Mouse (Mus musculus): ENCODE measurements at regions not wholly inside any gene's neighbourhood (a gene's known extent, or its start where the extent isn't known, plus 50 kb on each side); places are given as distances from the start of the nearest gene placed in this dataset.

GRCm38 (mm10) chr19:6664311-6664952 lies 121.6 kb upstream of the Slc22a12 start:
- H3K4me1 ChIP-seq (ENCODE audit: control insufficient read depth, insufficient read depth, low read length), result peaks cover 2% of the 10 kb centered on the region; the same call in 1 of the 2 replicates
- H3K27me3 ChIP-seq (ENCODE audit: control insufficient read depth, insufficient read depth, low read depth, low read length), result no peaks in the 10 kb centered on the region
- 83% methylated on average over 12 of the region's 12 CpGs for WGBS
- H3K9me3 ChIP-seq (replicated peaks; ENCODE audit: control insufficient read depth, low read length, poor library complexity, severe bottlenecking), result no peaks in the 10 kb centered on the region
- no peak for ATAC-seq
- no peaks in the 10 kb centered on the region for H3K36me3 ChIP-seq (ENCODE audit: control insufficient read depth, insufficient read depth, low read length)
- H3K4me2 ChIP-seq (ENCODE audit: low read length), result no peak overlapping the region
- no peak overlapping the region for H3K4me3 ChIP-seq (ENCODE audit: low read depth, low read length)
- H3K9ac ChIP-seq (ENCODE audit: low read depth, low read length), result no peak overlapping the region
- no peak overlapping the region for H3K27ac ChIP-seq (ENCODE audit: low read length)

GRCm38 (mm10) chr19:6663391-6663790 lies 120.6 kb upstream of the Slc22a12 start:
- H3K27ac ChIP-seq (ENCODE audit: low read length), result no peak overlapping the region
- no peaks in the 10 kb centered on the region for H3K9me3 ChIP-seq (replicated peaks; ENCODE audit: control insufficient read depth, low read length, poor library complexity, severe bottlenecking)
- H3K4me3 ChIP-seq (ENCODE audit: low read depth, low read length), result no peak overlapping the region
- H3K9ac ChIP-seq (ENCODE audit: low read depth, low read length), result no peak overlapping the region
- 2% methylated on average over 10 of the region's 10 CpGs for WGBS
- peak; percentile 91 for ATAC-seq
- peaks cover 2% of the 10 kb centered on the region; the same call in 1 of the 2 replicates for H3K4me1 ChIP-seq (ENCODE audit: control insufficient read depth, insufficient read depth, low read length)
- H3K27me3 ChIP-seq (ENCODE audit: control insufficient read depth, insufficient read depth, low read depth, low read length), result no peaks in the 10 kb centered on the region
- H3K36me3 ChIP-seq (ENCODE audit: control insufficient read depth, insufficient read depth, low read length), result no peaks in the 10 kb centered on the region
- no peak overlapping the region for H3K4me2 ChIP-seq (ENCODE audit: low read length)

- no peak overlapping the region for H3K9ac ChIP-seq (ENCODE audit: low read depth, low read length)
- ATAC-seq, result no peak
- no peaks in the 10 kb centered on the region for H3K27me3 ChIP-seq (ENCODE audit: control insufficient read depth, insufficient read depth, low read depth, low read length)
- H3K27ac ChIP-seq (ENCODE audit: low read length), result no peak overlapping the region
- no peak overlapping the region for H3K4me2 ChIP-seq (ENCODE audit: low read length)
- H3K36me3 ChIP-seq (ENCODE audit: control insufficient read depth, insufficient read depth, low read length), result no peaks in the 10 kb centered on the region
- no peak overlapping the region for H3K4me3 ChIP-seq (ENCODE audit: low read depth, low read length)
- H3K9me3 ChIP-seq (replicated peaks; ENCODE audit: control insufficient read depth, low read length, poor library complexity, severe bottlenecking), result no peaks in the 10 kb centered on the region
- peaks cover 2% of the 10 kb centered on the region; the same call in 1 of the 2 replicates for H3K4me1 ChIP-seq (ENCODE audit: control insufficient read depth, insufficient read depth, low read length)
- 17% methylated on average over 4 of the region's 4 CpGs for WGBS
Measured at GRCm38 (mm10) chr19:6662346-6662939, 119.6 kb upstream of the Slc22a12 start.

GRCm38 (mm10) chr19:6661508-6661871 lies 118.7 kb upstream of the Slc22a12 start:
- H3K9me3 ChIP-seq (replicated peaks; ENCODE audit: control insufficient read depth, low read length, poor library complexity, severe bottlenecking), result no peaks in the 10 kb centered on the region; the same call in 1 of the 2 replicates
- H3K4me3 ChIP-seq (ENCODE audit: low read depth, low read length), result no peak overlapping the region
- H3K27ac ChIP-seq (ENCODE audit: low read length), result no peak overlapping the region
- no peak overlapping the region for H3K9ac ChIP-seq (ENCODE audit: low read depth, low read length)
- H3K36me3 ChIP-seq (ENCODE audit: control insufficient read depth, insufficient read depth, low read length), result no peaks in the 10 kb centered on the region
- ATAC-seq, result no peak
- H3K4me1 ChIP-seq (ENCODE audit: control insufficient read depth, insufficient read depth, low read length), result peaks cover 2% of the 10 kb centered on the region; the same call in 1 of the 2 replicates
- H3K27me3 ChIP-seq (ENCODE audit: control insufficient read depth, insufficient read depth, low read depth, low read length), result no peaks in the 10 kb centered on the region
- 47% methylated on average over 2 of the region's 2 CpGs for WGBS
- H3K4me2 ChIP-seq (ENCODE audit: low read length), result no peak overlapping the region

GRCm38 (mm10) chr19:6660723-6661507 lies 118.1 kb upstream of the Slc22a12 start:
- Histone ChIP-seq H3K9me3 (replicated peaks; ENCODE audit: control insufficient read depth, low read length, poor library complexity, severe bottlenecking) (no peaks in the 10 kb centered on the region; the same call in 1 of the 2 replicates), H3K4me3 (ENCODE audit: low read depth, low read length) (no peak overlapping the region), H3K9ac (ENCODE audit: low read depth, low read length) (no peak overlapping the region), H3K4me1 (ENCODE audit: control insufficient read depth, insufficient read depth, low read length) (peaks cover 2% of the 10 kb centered on the region; the same call in 1 of the 2 replicates), H3K4me2 (ENCODE audit: low read length) (no peak overlapping the region), H3K36me3 (ENCODE audit: control insufficient read depth, insufficient read depth, low read length) (no peaks in the 10 kb centered on the region), H3K27ac (ENCODE audit: low read length) (no peak overlapping the region), H3K27me3 (ENCODE audit: control insufficient read depth, insufficient read depth, low read depth, low read length) (no peaks in the 10 kb centered on the region)
- no peak for ATAC-seq
- 30% methylated on average over 8 of the region's 8 CpGs for WGBS

DNA sequence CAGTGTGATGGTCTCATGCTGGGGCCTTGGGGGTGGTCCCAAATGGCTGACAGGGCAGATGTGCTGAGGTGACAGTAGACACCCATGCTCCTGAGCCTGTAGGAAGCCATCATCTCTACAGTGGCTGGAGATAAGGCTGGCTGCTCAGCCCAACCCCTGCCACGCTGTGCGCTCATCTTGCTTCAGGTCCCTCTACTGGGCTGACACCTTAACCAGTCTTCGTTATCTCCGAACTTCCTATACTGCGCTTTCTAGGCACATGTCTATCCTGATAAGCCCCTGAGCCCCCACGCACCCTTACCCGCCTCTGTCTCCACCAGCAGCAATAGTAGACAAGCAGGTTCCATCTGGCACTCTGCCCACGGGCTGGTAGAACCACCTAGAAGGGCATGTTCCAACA lies 117.3 kb upstream of the Slc22a12 start:
- Histone ChIP-seq H3K4me3 (ENCODE audit: low read depth, low read length) (no peak overlapping the region), H3K9me3 (replicated peaks; ENCODE audit: control insufficient read depth, low read length, poor library complexity, severe bottlenecking) (no peaks in the 10 kb centered on the region; the same call in 1 of the 2 replicates), H3K4me2 (ENCODE audit: low read length) (no peak overlapping the region), H3K4me1 (ENCODE audit: control insufficient read depth, insufficient read depth, low read length) (peaks cover 2% of the 10 kb centered on the region; the same call in 1 of the 2 replicates), H3K9ac (ENCODE audit: low read depth, low read length) (no peak overlapping the region), H3K27ac (ENCODE audit: low read length) (no peak overlapping the region), H3K36me3 (ENCODE audit: control insufficient read depth, insufficient read depth, low read length) (no peaks in the 10 kb centered on the region), H3K27me3 (ENCODE audit: control insufficient read depth, insufficient read depth, low read depth, low read length) (no peaks in the 10 kb centered on the region)
- WGBS, result 92% methylated on average over 8 of the region's 8 CpGs
- no peak for ATAC-seq

DNA sequence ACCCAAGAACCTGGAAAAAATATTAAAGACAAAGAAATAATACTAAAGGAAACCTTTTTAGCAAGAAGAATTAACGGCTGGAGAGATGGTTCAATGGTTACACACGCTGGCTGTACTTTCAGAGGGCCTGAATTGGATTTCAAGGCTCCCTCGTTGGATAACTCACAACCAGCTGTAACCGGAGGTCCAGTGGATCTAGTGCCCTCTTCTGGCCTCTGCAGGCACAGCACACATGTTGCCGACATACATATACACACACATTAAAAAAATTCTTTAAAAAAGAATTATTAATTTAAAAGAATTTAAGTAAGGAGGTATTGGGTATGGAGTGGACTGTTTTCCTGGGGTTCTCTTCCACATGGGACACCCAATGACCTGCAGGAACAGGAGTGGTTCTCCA lies 111.7 kb upstream of the Slc22a12 start:
- Histone ChIP-seq H3K4me1 (ENCODE audit: control insufficient read depth, insufficient read depth, low read length) (peaks cover 7% of the 10 kb centered on the region; the same call in 1 of the 2 replicates), H3K9ac (ENCODE audit: low read depth, low read length) (no peak overlapping the region), H3K9me3 (replicated peaks; ENCODE audit: control insufficient read depth, low read length, poor library complexity, severe bottlenecking) (no peaks in the 10 kb centered on the region; the same call in 1 of the 2 replicates), H3K27me3 (ENCODE audit: control insufficient read depth, insufficient read depth, low read depth, low read length) (no peaks in the 10 kb centered on the region), H3K27ac (ENCODE audit: low read length) (no peak overlapping the region), H3K36me3 (ENCODE audit: control insufficient read depth, insufficient read depth, low read length) (no peaks in the 10 kb centered on the region), H3K4me2 (ENCODE audit: low read length) (no peak overlapping the region), H3K4me3 (ENCODE audit: low read depth, low read length) (no peak overlapping the region)
- ATAC-seq, result no peak
- WGBS, result 84% methylated on average over 5 of the region's 5 CpGs

GRCm38 (mm10) chr19:6652775-6653174 lies 109.9 kb upstream of the Slc22a12 start:
- Histone ChIP-seq H3K4me3 (ENCODE audit: low read depth, low read length) (no peak overlapping the region), H3K9ac (ENCODE audit: low read depth, low read length) (no peak overlapping the region), H3K27me3 (ENCODE audit: control insufficient read depth, insufficient read depth, low read depth, low read length) (no peaks in the 10 kb centered on the region), H3K9me3 (replicated peaks; ENCODE audit: control insufficient read depth, low read length, poor library complexity, severe bottlenecking) (no peaks in the 10 kb centered on the region; the same call in 1 of the 2 replicates), H3K27ac (ENCODE audit: low read length) (no peak overlapping the region), H3K4me1 (ENCODE audit: control insufficient read depth, insufficient read depth, low read length) (peaks cover 7% of the 10 kb centered on the region; the same call in 1 of the 2 replicates), H3K4me2 (ENCODE audit: low read length) (no peak overlapping the region), H3K36me3 (ENCODE audit: control insufficient read depth, insufficient read depth, low read length) (no peaks in the 10 kb centered on the region)
- WGBS, result 80% methylated on average over 4 of the region's 4 CpGs
- ATAC-seq, result no peak

GRCm38 (mm10) chr19:6651192-6651591 lies 108.4 kb upstream of the Slc22a12 start:
- Histone ChIP-seq H3K27ac (ENCODE audit: low read length) (peak overlapping the region; percentile 59), H3K4me3 (ENCODE audit: low read depth, low read length) (no peak overlapping the region), H3K4me2 (ENCODE audit: low read length) (no peak overlapping the region), H3K9me3 (replicated peaks; ENCODE audit: control insufficient read depth, low read length, poor library complexity, severe bottlenecking) (no peaks in the 10 kb centered on the region; the same call in 1 of the 2 replicates), H3K36me3 (ENCODE audit: control insufficient read depth, insufficient read depth, low read length) (no peaks in the 10 kb centered on the region), H3K27me3 (ENCODE audit: control insufficient read depth, insufficient read depth, low read depth, low read length) (no peaks in the 10 kb centered on the region), H3K9ac (ENCODE audit: low read depth, low read length) (no peak overlapping the region), H3K4me1 (ENCODE audit: control insufficient read depth, insufficient read depth, low read length) (peaks cover 7% of the 10 kb centered on the region; the same call in 1 of the 2 replicates)
- 56% methylated on average over 5 of the region's 5 CpGs for whole genome bisulfite sequencing
- peak; percentile 58; the same call in 1 of the 2 replicates for ATAC-seq

Data from midbrain, embryonic 16.5 days (tissue).